In the genomic region with DNA sequence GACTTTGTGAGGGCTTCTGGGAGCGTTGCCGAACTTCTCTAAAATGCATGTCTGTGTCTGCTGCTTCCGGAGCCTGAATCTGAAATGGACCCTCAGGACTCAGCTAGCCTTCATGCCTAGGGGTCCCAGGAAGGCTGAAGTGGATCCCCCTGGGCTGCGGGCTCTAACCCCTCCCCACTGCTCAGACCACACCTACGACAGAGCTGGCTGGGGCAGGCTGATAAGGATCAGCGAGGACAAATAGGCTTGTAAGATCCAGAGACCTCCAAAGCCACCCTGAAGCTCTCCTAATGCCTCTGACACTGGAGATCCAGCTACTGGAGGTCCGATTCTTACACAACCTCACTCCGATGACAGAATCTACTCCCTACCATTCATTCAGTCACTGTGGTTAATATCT, we compare ENCODE assay signal across 9 mouse cellular contexts. TPM values are rescaled to one million over a fixed set of nuclear protein-coding genes. Genes with fewer than 3 reads are reported as not detected.
DNase-seq lines count a peak whose midpoint lies in the region; ATAC-seq and TF ChIP-seq lines count a peak whose summit lies in the region.
"Had no signal": no experiment of that assay in that cellular context is flagged by ENCODE, and none has a peak within 500 bp of the region (broad histone marks: within the 10 kb centered on the region; RNA-seq: fewer than 3 reads in every experiment).

No protein-coding gene starts in this region.

- H3K4me1 ChIP-seq in heart, embryonic 12.5 days (replicated peaks), result peaks cover 74% of the 10 kb centered on the region
- no peaks in the 10 kb centered on the region for H3K4me1 ChIP-seq in ES-Bruce4 (ENCODE audit: control insufficient read depth, insufficient read depth, low read length)

- H3K4me3 ChIP-seq in heart, embryonic 12.5 days, result peak overlapping the region; percentile 49
- H3K4me3 ChIP-seq in ES-Bruce4 (ENCODE audit: low read depth, low read length) (peak overlapping the region; percentile 65), macrophage (ENCODE audit: inconsistent target) (peak overlapping the region; percentile 12; the same call in 1 of the 2 replicates)

- H3K4me2 ChIP-seq in heart, embryonic 12.5 days, result peak overlapping the region; percentile 74

- no peak for ATAC-seq in heart, embryonic 12.5 days (ENCODE audit: insufficient number of reproducible peaks, low FRiP score)
- peak; percentile 10; the same call in 1 of the 2 replicates for ATAC-seq in granulocyte monocyte progenitor cell, adult 5-6 weeks (replicated peaks; ENCODE audit: poor library complexity, severe bottlenecking)

- peak overlapping the region; percentile 67 for H3K9ac ChIP-seq in heart, embryonic 12.5 days
- H3K9ac ChIP-seq in ES-Bruce4 (ENCODE audit: low read depth, poor library complexity, severe bottlenecking), result peak overlapping the region; percentile 13; the same call in 1 of the 2 replicates

- H3K27me3 ChIP-seq in heart, embryonic 12.5 days (replicated peaks), result no peaks in the 10 kb centered on the region; the same call in 1 of the 2 replicates
- no peaks in the 10 kb centered on the region for H3K27me3 ChIP-seq in ES-Bruce4 (ENCODE audit: control insufficient read depth, insufficient read depth, low read length, poor library complexity, severe bottlenecking)

- intact Hi-C loops in heart, postnatal 14 days (cut with DNase I), result loop anchor here (5.0 kb wide), 2 partner anchors 44 to 139 kb away; no protein-coding TSS in a partner anchor

- H3K27ac ChIP-seq in heart, embryonic 12.5 days (ENCODE audit: poor library complexity, severe bottlenecking), result peak overlapping the region; percentile 52; the same call in 1 of the 2 replicates
- no peak overlapping the region for H3K27ac ChIP-seq in ES-Bruce4 (ENCODE audit: insufficient read depth, low read length)
- H3K27ac ChIP-seq in macrophage, result peak overlapping the region; percentile 32

- 0 out of 2 replicates have a peak, but pooled peaks cover 21% of the 10 kb centered on the region for H3K36me3 ChIP-seq in heart, embryonic 12.5 days
- H3K36me3 ChIP-seq in ES-Bruce4 (ENCODE audit: control insufficient read depth, insufficient read depth, low read length, poor library complexity, severe bottlenecking) (no peaks in the 10 kb centered on the region), macrophage (ENCODE audit: inconsistent target) (no peaks in the 10 kb centered on the region)

- WGBS in heart, embryonic 12.5 days, result 13% methylated on average over 8 of the region's 8 CpGs
- 9% methylated on average over 8 of the region's 8 CpGs for WGBS in macrophage (ENCODE audit: missing documents)

- TF ChIP-seq CTCF in ES-Bruce4 (IDR thresholded peaks at IDR 0.05; ENCODE audit: low read depth, low read length), result no peak

- H3K9me3 ChIP-seq in heart, embryonic 12.5 days (replicated peaks), result no peaks in the 10 kb centered on the region
- no peaks in the 10 kb centered on the region for H3K9me3 ChIP-seq in ES-Bruce4 (replicated peaks; ENCODE audit: control insufficient read depth, insufficient read depth, low read length, poor library complexity, severe bottlenecking)

- DNase-seq in heart, postnatal 14 days, result no peak
- DNase-seq in cerebellum, postnatal 14 days, result no peak
- DNase-seq in cerebellum, adult 18-20 months, result no peak
- no peak for DNase-seq in thymus, postnatal 4 days
- DNase-seq: cerebellum, adult 9-10 months had no signal

- no peaks in the 10 kb centered on the region for H3K79me2 ChIP-seq in macrophage (ENCODE audit: inconsistent target)

- TF ChIP-seq EP300 in ES-Bruce4 (IDR thresholded peaks at IDR 0.05; ENCODE audit: insufficient read depth, low read depth, low read length), result no peak

- no peak for TF ChIP-seq POLR2A in ES-Bruce4 (IDR thresholded peaks at IDR 0.05; ENCODE audit: insufficient read depth, low read length)

RNA-seq across cellular contexts. Expression of gene Myl3, which starts 8.6 kb away (rescaled TPM):
- 3,437 and 3,612 TPM in 2 replicates for polyA plus RNA-seq in heart, embryonic 12.5 days (2016; fragmentation: Nextera tagmentation; extraction: Ambion mirVana)
- total RNA-seq in heart, postnatal 14 days (2021), result over 10,000 TPM; 11,266 to 12,112 TPM
- polyA plus RNA-seq in ES-Bruce4 (2011; ENCODE audit: insufficient read depth, insufficient read length, low read depth, missing spikeins) (2.2 and 4.1 TPM in 2 replicates), macrophage (2018) (not detected in 3 replicates)
- total RNA-seq in granulocyte monocyte progenitor cell, adult 5-6 weeks (2014; fragmentation: Nextera tagmentation), result not detected in 2 replicates
- total RNA-seq in granulocyte monocyte progenitor cell, adult 5-6 weeks (2017), result not detected in 2 replicates
- not detected for total RNA-seq in macrophage (2018; cell fraction: chromatin; rRNA removed)
- total RNA-seq in macrophage (2018; cell fraction: cytosol; rRNA removed), result not detected
- not detected for total RNA-seq in macrophage (2018; cell fraction: nucleus; rRNA removed)

RNA-seq across cellular contexts. Expression of gene Pth1r, which starts 13.8 kb away (rescaled TPM):
- polyA plus RNA-seq in heart, embryonic 12.5 days (2016; fragmentation: Nextera tagmentation; extraction: Ambion mirVana), result 45.8 and 46.1 TPM in 2 replicates
- 1 to 10 TPM; 9.1 TPM for total RNA-seq in heart, postnatal 14 days (2021)
- polyA plus RNA-seq in ES-Bruce4 (2011; ENCODE audit: insufficient read depth, insufficient read length, low read depth, missing spikeins) (3.4 and 4.6 TPM in 2 replicates), macrophage (2018) (0.16 TPM in 1 of 3 replicates, not detected in the others)
- 1.2 TPM in 1 of 2 replicates, not detected in the other for total RNA-seq in granulocyte monocyte progenitor cell, adult 5-6 weeks (2014; fragmentation: Nextera tagmentation)
- total RNA-seq in granulocyte monocyte progenitor cell, adult 5-6 weeks (2017), result 0.10 and 2.5 TPM in 2 replicates
- total RNA-seq in macrophage (2018; cell fraction: chromatin; rRNA removed), result under 1 TPM in 1 of 26 experiments, not detected in 25; 0.92 TPM
- under 1 TPM in 4 of 26 experiments, not detected in 22; 0.09 to 0.38 (median 0.11) TPM for total RNA-seq in macrophage (2018; cell fraction: cytosol; rRNA removed)
- not detected for total RNA-seq in macrophage (2018; cell fraction: nucleus; rRNA removed)

Comparison
In these comparisons a context has a peak if more than half of its experiments do, and no peak if none do; other contexts are left out.
1. H3K4me3 ChIP-seq: peak in every context shown above with its lines; median percentile 65 in ES-Bruce4; 49 in heart, embryonic 12.5 days; 12 in macrophage.
2. RNA of gene Myl3, which starts 8.6 kb away (polyA plus RNA-seq): 3,437 to 3,612 TPM in heart, embryonic 12.5 days; 2.2 to 4.1 TPM in ES-Bruce4 and not detected in macrophage; every median in the first group is over 100 times any median in the second.